Mouse (Mus musculus): Measurements from ENCODE around the gene Rinl. TPM values are rescaled to one million over a fixed set of nuclear protein-coding genes. Genes with fewer than 3 reads are reported as not detected.

Gene Rinl
- total RNA-seq, 2 experiments from 2014 or later: 0.71 to 0.89 TPM

- H3K27ac ChIP-seq: peak overlapping the region; percentile 80
- TF ChIP-seq CTCF (IDR thresholded peaks at IDR 0.05): no peak
- DNase-seq: no peak
- intact Hi-C loops (cut with DNase I): no loop called here
- H3K4me3 ChIP-seq: peak overlapping the region; percentile 43
Observed at GRCm38 (mm10) chr7:28802846-28803588, 14.2 kb downstream of the Rinl start.

- H3K27ac ChIP-seq: peak overlapping the region; percentile 80
- TF ChIP-seq CTCF (IDR thresholded peaks at IDR 0.05): no peak
- H3K4me3 ChIP-seq: no peak overlapping the region
- no peak for DNase-seq
- intact Hi-C loops (cut with DNase I): no loop called here
Observed at GRCm38 (mm10) chr7:28803756-28804155, 15.0 kb downstream of the Rinl start.

- peak; percentile 7; the same call in 1 of the 2 replicates for TF ChIP-seq CTCF (IDR thresholded peaks at IDR 0.05)
- intact Hi-C loops (cut with DNase I): loop anchor here (5.0 kb wide), 1 partner anchor 165 kb away; no protein-coding TSS in a partner anchor
- DNase-seq: no peak
- Histone ChIP-seq H3K27ac (peak overlapping the region; percentile 76), H3K4me3 (no peak overlapping the region)
Observed at GRCm38 (mm10) chr7:28806869-28807268, 18.1 kb downstream of the Rinl start.

GRCm38 (mm10) chr7:28807641-28808220, 19.0 kb downstream of the Rinl start:
- peak; percentile 63 for DNase-seq
- no peak for TF ChIP-seq CTCF (IDR thresholded peaks at IDR 0.05)
- peak overlapping the region; percentile 100 for H3K27ac ChIP-seq
- peak overlapping the region; percentile 87 for H3K4me3 ChIP-seq
- intact Hi-C loops (cut with DNase I): loop anchor here (5.0 kb wide), 1 partner anchor 165 kb away; no protein-coding TSS in a partner anchor

- no peak for TF ChIP-seq CTCF (IDR thresholded peaks at IDR 0.05)
- DNase-seq: peak; percentile 59
- intact Hi-C loops (cut with DNase I): loop anchor here (5.0 kb wide), 1 partner anchor 164 kb away; no protein-coding TSS in a partner anchor
- Histone ChIP-seq H3K27ac (peak within 1 kb of the TSS; percentile 100), H3K4me3 (peak within 1 kb of the TSS; percentile 87)
Observed at GRCm38 (mm10) chr7:28808221-28808941, 19.6 kb downstream of the Rinl start, which contains the start of gene Hnrnpl. Gene Hnrnpl, plus strand, starts transcription at chr7:28808541.

GRCm38 (mm10) chr7:28808957-28809393, 20.2 kb downstream of the Rinl start:
- peak overlapping the region; percentile 100 for H3K27ac ChIP-seq
- intact Hi-C loops (cut with DNase I): loop anchor here (5.0 kb wide), 1 partner anchor 163 kb away; no protein-coding TSS in a partner anchor
- DNase-seq: peak; percentile 98

GRCm38 (mm10) chr7:28809401-28810089, 20.8 kb downstream of the Rinl start:
- peak; percentile 76 for DNase-seq
- TF ChIP-seq CTCF (IDR thresholded peaks at IDR 0.05): no peak
- peak overlapping the region; percentile 87 for H3K4me3 ChIP-seq
- peak overlapping the region; percentile 100 for H3K27ac ChIP-seq
- intact Hi-C loops (cut with DNase I): loop anchor here (5.0 kb wide), 1 partner anchor 163 kb away; no protein-coding TSS in a partner anchor

More at GRCm38 (mm10) chr7:28808957-28809393, 20.2 kb downstream of the Rinl start:
- H3K4me3 ChIP-seq: peak overlapping the region; percentile 87
- TF ChIP-seq CTCF (IDR thresholded peaks at IDR 0.05): no peak

GRCm38 (mm10) chr7:28810107-28811066, 21.6 kb downstream of the Rinl start:
- Histone ChIP-seq H3K27ac (peak overlapping the region; percentile 100), H3K4me3 (peak overlapping the region; percentile 91)
- DNase-seq: peak; percentile 98
- intact Hi-C loops (cut with DNase I): no loop called here
- peak; percentile 61 for TF ChIP-seq CTCF (IDR thresholded peaks at IDR 0.05)

GRCm38 (mm10) chr7:28811228-28811627, 22.5 kb downstream of the Rinl start:
- no peak for TF ChIP-seq CTCF (IDR thresholded peaks at IDR 0.05)
- intact Hi-C loops (cut with DNase I): no loop called here
- DNase-seq: peak; percentile 98

GRCm38 (mm10) chr7:28811640-28812275, 23.0 kb downstream of the Rinl start:
- no peak for DNase-seq
- peak overlapping the region; percentile 91 for H3K4me3 ChIP-seq
- no peak for TF ChIP-seq CTCF (IDR thresholded peaks at IDR 0.05)
- intact Hi-C loops (cut with DNase I): loop anchor here (1.0 kb wide), 1 partner anchor 12 kb away; no protein-coding TSS in a partner anchor
- H3K27ac ChIP-seq: peak overlapping the region; percentile 100

More at GRCm38 (mm10) chr7:28811228-28811627, 22.5 kb downstream of the Rinl start:
- Histone ChIP-seq H3K27ac (peak overlapping the region; percentile 100), H3K4me3 (peak overlapping the region; percentile 91)

All from gastrocnemius, adult 2 months (tissue).